Mouse (Mus musculus): Measurements from ENCODE around the gene Vamp8. TPM values are rescaled to one million over a fixed set of nuclear protein-coding genes. Genes with fewer than 3 reads are reported as not detected.

Vamp8 gene
- 100 to 1,000 TPM; 338 to 440 (median 338) TPM for polyA plus RNA-seq (2017; shearing (Covaris generic))

- ATAC-seq, result peak; percentile 72
Measured at GRCm38 (mm10) chr6:72389941-72390771, at the start of gene Vamp8. Gene Vamp8 (minus strand): TSS chr6:72390703.

GRCm38 (mm10) chr6:72439355-72440185 lies 49.1 kb upstream of the Vamp8 start, which contains the start of gene Mat2a:
Gene Mat2a (minus strand): TSS chr6:72439558.
- peak; percentile 69 for ATAC-seq

- ATAC-seq, result peak; percentile 53
Measured at GRCm38 (mm10) chr6:72438862-72439354, 48.4 kb upstream of the Vamp8 start.

GRCm38 (mm10) chr6:72438226-72438625 lies 47.7 kb upstream of the Vamp8 start:
- no peak for ATAC-seq

- no peak for ATAC-seq
Measured at GRCm38 (mm10) chr6:72432153-72432552, 41.6 kb upstream of the Vamp8 start.

- no peak for ATAC-seq
Measured at GRCm38 (mm10) chr6:72430989-72431921, 40.8 kb upstream of the Vamp8 start.

- peak; percentile 68 for ATAC-seq
Measured at GRCm38 (mm10) chr6:72429061-72429842, 38.7 kb upstream of the Vamp8 start.

- peak; percentile 73 for ATAC-seq
Measured at GRCm38 (mm10) chr6:72428036-72428435, 37.5 kb upstream of the Vamp8 start.

- ATAC-seq, result no peak
Measured at GRCm38 (mm10) chr6:72425646-72426045, 35.1 kb upstream of the Vamp8 start.

GRCm38 (mm10) chr6:72420901-72421300 lies 30.4 kb upstream of the Vamp8 start:
- no peak for ATAC-seq

GRCm38 (mm10) chr6:72419806-72420205 lies 29.3 kb upstream of the Vamp8 start:
- ATAC-seq, result no peak

- ATAC-seq, result no peak
Measured at GRCm38 (mm10) chr6:72418279-72418678, 27.8 kb upstream of the Vamp8 start.

- ATAC-seq, result no peak
Measured at GRCm38 (mm10) chr6:72415964-72416772, 25.7 kb upstream of the Vamp8 start.

GRCm38 (mm10) chr6:72415181-72415580 lies 24.7 kb upstream of the Vamp8 start:
- ATAC-seq, result no peak

GRCm38 (mm10) chr6:72414076-72414756 lies 23.7 kb upstream of the Vamp8 start, which contains the start of gene Ggcx:
Gene Ggcx (plus strand): TSS chr6:72414308.
- ATAC-seq, result peak; percentile 98

- ATAC-seq, result no peak
Measured at GRCm38 (mm10) chr6:72410518-72410917, 20.0 kb upstream of the Vamp8 start.

GRCm38 (mm10) chr6:72410003-72410402 lies 19.5 kb upstream of the Vamp8 start:
- ATAC-seq, result no peak

- no peak for ATAC-seq
Measured at GRCm38 (mm10) chr6:72409567-72409966, 19.1 kb upstream of the Vamp8 start.

- peak; percentile 97 for ATAC-seq
Measured at GRCm38 (mm10) chr6:72407119-72407518, 16.6 kb upstream of the Vamp8 start.

- no peak for ATAC-seq
Measured at GRCm38 (mm10) chr6:72405356-72405755, 14.9 kb upstream of the Vamp8 start.
